ENCODE assay signal across 19 mouse cellular contexts in the genomic region with DNA sequence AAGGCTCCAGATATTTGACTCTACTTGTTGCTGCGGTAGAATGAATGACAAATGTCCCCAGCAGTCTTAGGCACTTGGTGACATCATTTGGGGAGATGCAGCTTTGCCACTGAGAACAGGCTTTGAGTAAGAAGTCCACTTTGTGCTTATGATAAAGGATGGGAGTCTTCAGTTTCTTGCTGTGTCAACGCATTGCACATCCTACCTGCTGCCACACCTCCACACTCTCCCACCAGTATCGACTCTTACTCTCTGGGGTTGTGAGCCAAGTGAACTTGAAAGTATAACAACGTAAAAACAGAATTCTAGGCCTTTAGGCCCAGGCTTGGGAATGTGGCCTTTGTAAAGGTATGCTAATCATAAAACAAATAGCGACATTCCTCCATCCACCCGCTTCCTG. TPM values are rescaled to one million over a fixed set of nuclear protein-coding genes. Genes with fewer than 3 reads are reported as not detected.
"Had no signal": no experiment of that assay in that cellular context is flagged by ENCODE, and none has a peak within 500 bp of the region (broad histone marks: within the 10 kb centered on the region; RNA-seq: fewer than 3 reads in every experiment).

No protein-coding gene starts in this region.

- DNase-seq: lung, adult 18-20 months; lung, embryonic 14.5 days; lung, postnatal 10 days; lung, postnatal 4 days; midbrain, embryonic 14.5 days; retina, postnatal 1 day; right cerebral cortex, adult 18-20 months; right cerebral cortex, postnatal 25 days; right cerebral cortex, postnatal 4 days; spleen, adult 18-20 months; thymus, adult 18-20 months; thymus, postnatal 14 days; thymus, postnatal 36 days had no signal

- H3K36me3 ChIP-seq: midbrain, embryonic 10.5 days; midbrain, embryonic 12.5 days; neural tube, embryonic 13.5 days; neural tube, embryonic 15.5 days had no signal

- H3K4me1 ChIP-seq: midbrain, embryonic 12.5 days; neural tube, embryonic 13.5 days; neural tube, embryonic 15.5 days had no signal

- H3K9ac ChIP-seq: lung, embryonic 14.5 days; midbrain, embryonic 12.5 days; neural tube, embryonic 13.5 days; neural tube, embryonic 15.5 days had no signal

- H3K27ac ChIP-seq: midbrain, embryonic 10.5 days; midbrain, embryonic 12.5 days; neural tube, embryonic 13.5 days; neural tube, embryonic 15.5 days had no signal

- H3K4me3 ChIP-seq: midbrain, embryonic 10.5 days; midbrain, embryonic 12.5 days; myocyte; neural tube, embryonic 13.5 days; neural tube, embryonic 15.5 days had no signal

- H3K9me3 ChIP-seq: midbrain, embryonic 12.5 days; neural tube, embryonic 13.5 days; neural tube, embryonic 15.5 days had no signal

RNA-seq across cellular contexts. Expression of a gene that starts 30.9 kb away (rescaled TPM):
- total RNA-seq: megakaryocyte, adult 5-6 weeks had no signal
